Mouse (Mus musculus) G1E (cell line): ENCODE measurements at regions not wholly inside any gene's neighbourhood (a gene's known extent, or its start where the extent isn't known, plus 50 kb on each side); places are given as distances from the start of the nearest gene placed in this dataset.

Source experiments
- ATAC-seq: 2 replicates; pipeline ENCODE4 v1.8.0; 2016; ENCODE audit warnings: mild to moderate bottlenecking; ENCODE audit not compliant: insufficient number of reproducible peaks, poor library complexity, low FRiP score, severe bottlenecking; ENCODE audit errors: extremely low read depth
- DNase-seq: peaks from one replicate; pipeline ENCODE4 v3.0.0; 2012; ENCODE audit warnings: low spot score
- H3K27me3 ChIP-seq: 2 replicates; pipeline ENCODE4 v1.6.1; 2012; ENCODE audit warnings: mild to moderate bottlenecking, low read length, inconsistent platforms; ENCODE audit not compliant: insufficient read depth
- H3K36me3 ChIP-seq: replicated peaks from 2 replicates; pipeline ENCODE3; 2012; ENCODE audit warnings: mild to moderate bottlenecking, inconsistent platforms
- H3K4me1 ChIP-seq: 2 replicates; pipeline ENCODE4 v1.6.1; 2012; ENCODE audit warnings: low read depth, low read length, inconsistent platforms, mixed read lengths; ENCODE audit not compliant: insufficient read depth
- H3K4me3 ChIP-seq: 2 replicates; pipeline ENCODE4 v1.5.1; 2012; ENCODE audit warnings: low read depth, mild to moderate bottlenecking, inconsistent platforms, low read length, moderate library complexity, mixed read lengths
- H3K9me3 ChIP-seq: replicated peaks from 2 replicates; pipeline ENCODE4 v1.6.1; 2012; ENCODE audit warnings: inconsistent platforms
- CTCF ChIP-seq: IDR thresholded peaks from 2 replicates; pipeline ENCODE4 v1.5.1; 2012; ENCODE audit warnings: low read depth, low read length, inconsistent platforms, mixed read lengths
- GATA1 ChIP-seq: IDR thresholded peaks from 2 replicates; pipeline ENCODE4 v1.6.1; 2012; ENCODE audit warnings: borderline replicate concordance, low read length, inconsistent platforms, mixed read lengths
- GATA2 ChIP-seq: IDR thresholded peaks from 2 replicates; pipeline ENCODE4 v1.6.1; 2012; ENCODE audit warnings: low read depth, low read length, inconsistent platforms, borderline replicate concordance
- POLR2AphosphoS5 ChIP-seq: IDR thresholded peaks from 2 replicates; pipeline ENCODE4 v1.6.1; 2012; ENCODE audit warnings: low read depth, low read length, inconsistent platforms; ENCODE audit not compliant: insufficient replicate concordance
- TAL1 ChIP-seq: conservative IDR thresholded peaks from 2 replicates; pipeline ENCODE4 v1.6.1; 2012; ENCODE audit warnings: low read depth, low read length, inconsistent platforms, mixed read lengths

GRCm38 (mm10) chr14:102837602-102838001, 144.8 kb downstream of the Kctd12 start:
- H3K4me1 ChIP-seq, result no peaks in the 10 kb centered on the region
- DNase-seq (no peak), ATAC-seq (no peak)
- H3K9me3 ChIP-seq, result peaks cover 35% of the 10 kb centered on the region
- H3K4me3 ChIP-seq, result no peak overlapping the region
- TF ChIP-seq CTCF (no peak), GATA1 (no peak), TAL1 (no peak)
- H3K36me3 ChIP-seq, result no peaks in the 10 kb centered on the region
- no peaks in the 10 kb centered on the region for H3K27me3 ChIP-seq

DNA sequence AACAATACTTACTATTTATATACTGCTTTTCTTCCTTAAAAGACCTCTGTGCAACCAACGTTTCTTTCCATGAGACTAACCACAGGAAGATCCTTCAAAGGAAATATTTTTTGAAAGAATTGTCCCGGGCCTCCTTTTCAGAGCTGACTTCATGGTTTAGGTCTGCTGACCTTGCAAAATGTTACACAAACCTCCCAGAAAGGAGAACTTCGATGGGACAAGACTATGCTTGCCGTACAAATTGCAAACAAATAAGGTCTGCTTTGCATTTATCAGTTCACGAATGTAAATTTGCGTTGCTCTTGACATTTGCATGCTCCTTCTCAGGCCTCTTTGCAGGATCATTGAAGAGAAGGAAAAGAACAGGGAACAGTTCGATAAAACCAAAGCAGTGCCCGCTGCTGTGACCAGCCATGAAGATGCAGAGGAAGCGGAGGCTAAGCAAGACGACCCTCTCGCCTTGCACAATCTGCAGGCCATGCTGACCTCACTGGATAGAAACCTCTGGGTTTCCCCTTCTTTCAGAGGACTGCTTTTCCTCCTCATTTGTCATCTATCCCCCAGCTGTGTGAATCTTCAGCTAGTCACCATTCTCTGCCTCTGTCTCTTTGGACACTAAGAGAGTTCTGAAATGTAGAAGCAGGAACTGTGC, 147.2 kb downstream of the Kctd12 start:
- Histone ChIP-seq H3K9me3 (peaks cover 44% of the 10 kb centered on the region), H3K4me3 (no peak overlapping the region), H3K36me3 (no peaks in the 10 kb centered on the region), H3K4me1 (no peaks in the 10 kb centered on the region), H3K27me3 (no peaks in the 10 kb centered on the region)
- no peak for ATAC-seq
- TF ChIP-seq POLR2AphosphoS5 (no peak), TAL1 (no peak), GATA1 (no peak), GATA2 (no peak), CTCF (no peak)
- no peak for DNase-seq

- Histone ChIP-seq H3K9me3 (peaks cover 59% of the 10 kb centered on the region), H3K27me3 (no peaks in the 10 kb centered on the region), H3K4me3 (no peak overlapping the region), H3K36me3 (no peaks in the 10 kb centered on the region), H3K4me1 (no peaks in the 10 kb centered on the region)
- ATAC-seq, result no peak
- TF ChIP-seq POLR2AphosphoS5 (no peak), GATA2 (no peak), CTCF (no peak), TAL1 (no peak), GATA1 (no peak)
- no peak for DNase-seq
Measured at GRCm38 (mm10) chr14:102828442-102828841, 154.0 kb downstream of the Kctd12 start.

DNA sequence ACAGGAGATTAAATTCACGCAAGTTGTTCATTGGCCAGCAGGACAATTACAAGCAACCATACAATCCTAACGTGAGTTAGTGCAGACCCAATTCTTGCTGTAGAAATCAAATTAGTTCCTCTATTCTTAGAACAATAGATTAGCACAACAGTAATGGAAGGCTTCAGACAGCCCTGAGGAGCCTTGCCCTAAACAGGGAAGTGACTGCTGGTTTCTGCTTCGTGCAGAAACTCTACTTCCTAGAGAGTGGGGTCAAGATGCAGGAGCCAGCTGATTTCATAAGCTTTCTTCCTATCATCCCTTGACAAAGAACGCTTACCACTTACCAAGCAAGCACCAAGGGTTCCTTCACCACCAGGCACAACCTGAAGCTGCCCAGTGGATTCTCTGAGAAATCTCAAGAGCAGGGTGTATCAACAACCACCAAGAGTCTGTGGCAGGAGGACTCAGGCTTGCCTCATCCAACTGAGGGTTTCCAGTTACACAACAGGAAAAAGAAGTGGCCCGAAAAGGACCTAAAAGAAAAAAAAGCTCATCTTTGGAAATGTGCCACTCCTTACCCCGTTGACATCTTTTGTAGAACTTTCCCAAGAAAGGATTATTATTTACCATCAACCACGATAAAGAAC, 154.6 kb downstream of the Kctd12 start:
- DNase-seq, result no peak
- no peak for ATAC-seq
- TF ChIP-seq GATA1, result no peak
- Histone ChIP-seq H3K4me3 (no peak overlapping the region), H3K4me1 (no peaks in the 10 kb centered on the region), H3K27me3 (no peaks in the 10 kb centered on the region), H3K36me3 (no peaks in the 10 kb centered on the region), H3K9me3 (peaks cover 62% of the 10 kb centered on the region)

DNA sequence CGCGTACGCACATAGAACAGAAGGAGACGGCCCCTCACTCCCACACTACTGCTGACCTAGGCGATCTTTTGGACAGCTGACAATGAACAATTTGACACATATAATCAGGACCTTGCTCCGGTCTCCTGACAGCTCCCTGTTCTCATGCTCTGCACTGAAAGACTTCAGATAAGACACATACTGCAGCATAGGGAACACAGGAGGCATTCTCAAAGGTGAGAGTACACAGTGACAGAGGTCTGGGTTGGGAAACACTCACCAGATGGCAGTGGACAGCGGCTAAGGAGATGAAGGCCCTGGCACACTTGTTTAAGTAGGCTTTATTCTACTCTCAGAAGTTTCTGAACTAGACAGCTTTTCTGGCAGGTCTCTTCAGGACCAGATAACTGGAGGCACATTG, 156.9 kb downstream of the Kctd12 start:
- H3K27me3 ChIP-seq, result no peaks in the 10 kb centered on the region
- ATAC-seq (no peak), DNase-seq (no peak)
- H3K4me1 ChIP-seq, result no peaks in the 10 kb centered on the region
- H3K4me3 ChIP-seq, result no peak overlapping the region
- TF ChIP-seq GATA2 (no peak), TAL1 (no peak), CTCF (no peak), GATA1 (no peak), POLR2AphosphoS5 (no peak)
- peaks cover 64% of the 10 kb centered on the region for H3K9me3 ChIP-seq
- H3K36me3 ChIP-seq, result no peaks in the 10 kb centered on the region

DNA sequence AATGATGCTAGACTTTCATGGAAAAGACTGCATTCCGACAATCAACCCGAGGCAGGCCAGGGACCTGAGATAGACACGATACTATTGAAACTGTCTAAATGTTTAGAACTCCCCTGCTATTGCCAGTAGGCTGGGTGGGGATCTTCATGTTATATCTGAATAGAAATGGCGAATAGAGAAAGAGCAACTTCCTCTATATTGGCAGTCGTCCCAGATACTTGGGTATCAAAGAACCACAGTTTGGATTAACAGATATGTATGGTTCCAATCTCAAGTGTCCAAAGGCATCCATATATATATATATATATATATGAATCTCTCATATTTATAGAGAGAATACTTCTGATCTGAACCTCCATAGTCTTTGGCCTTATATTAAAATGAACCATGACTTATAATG, 161.8 kb downstream of the Kctd12 start:
- ATAC-seq, result no peak
- Histone ChIP-seq H3K4me3 (no peak overlapping the region), H3K4me1 (no peaks in the 10 kb centered on the region), H3K9me3 (peaks cover 39% of the 10 kb centered on the region), H3K36me3 (no peaks in the 10 kb centered on the region), H3K27me3 (no peaks in the 10 kb centered on the region)
- no peak for TF ChIP-seq POLR2AphosphoS5
- no peak for TF ChIP-seq TAL1
- no peak for TF ChIP-seq GATA2
- TF ChIP-seq CTCF, result no peak
- no peak for TF ChIP-seq GATA1
- DNase-seq, result no peak

DNA sequence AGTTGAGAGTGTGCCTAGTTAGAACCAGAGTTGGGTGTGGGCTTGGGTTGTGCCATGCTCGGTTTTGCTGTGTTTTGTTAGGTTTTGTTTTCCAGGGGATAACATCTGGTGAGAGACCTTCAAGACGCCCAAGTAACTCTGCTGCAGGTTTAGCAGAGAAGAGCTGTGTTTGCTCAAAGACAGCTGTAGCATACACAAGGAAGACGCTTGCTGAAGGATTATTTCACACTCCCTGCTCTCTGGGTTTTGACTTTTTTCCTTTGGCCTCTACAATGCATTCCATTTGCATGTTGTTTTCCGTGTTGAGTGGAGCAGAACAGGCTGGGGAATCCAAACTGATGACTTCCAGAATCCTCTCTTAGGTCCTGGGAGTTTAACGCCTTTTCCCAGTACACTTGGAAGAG, 170.8 kb downstream of the Kctd12 start:
- Histone ChIP-seq H3K4me3 (no peak overlapping the region), H3K4me1 (no peaks in the 10 kb centered on the region), H3K27me3 (no peaks in the 10 kb centered on the region), H3K36me3 (no peaks in the 10 kb centered on the region), H3K9me3 (peaks cover 36% of the 10 kb centered on the region)
- ATAC-seq (no peak), DNase-seq (no peak)
- TF ChIP-seq GATA1, result no peak
- no peak for TF ChIP-seq TAL1
- TF ChIP-seq GATA2, result no peak
- TF ChIP-seq POLR2AphosphoS5, result no peak
- no peak for TF ChIP-seq CTCF
